Mouse (Mus musculus) hindbrain, embryonic 10.5 days (tissue): ENCODE results near the gene Vmn1r55. TPM values are rescaled to one million over a fixed set of nuclear protein-coding genes. Genes with fewer than 3 reads are reported as not detected.
"Not testable (repeated sequence)": the region's sequence is repeated elsewhere in the genome, so short reads cannot be mapped to it uniquely, and the experiment has no call there.

ENCODE experiments used
- DNase-seq: peaks from one replicate; pipeline ENCODE4 v3.0.0-alpha.2; 2017; ENCODE audit warnings: low spot score
- H3K27ac ChIP-seq: fragments of 300-500 bp; sonication (generic); 2 replicates; pipeline ENCODE4 v1.5.1; 2016; ENCODE audit warnings: mild to moderate bottlenecking, moderate library complexity
- H3K27me3 ChIP-seq: fragments of 300-500 bp; sonication (generic); 2 replicates; pipeline ENCODE4 v1.6.1; 2016; ENCODE audit warnings: mild to moderate bottlenecking; ENCODE audit not compliant: poor library complexity, insufficient read depth, severe bottlenecking
- H3K36me3 ChIP-seq: fragments of 300-500 bp; sonication (generic); 2 replicates; pipeline ENCODE4 v1.6.1; 2016; ENCODE audit warnings: mild to moderate bottlenecking, moderate library complexity
- H3K4me1 ChIP-seq: fragments of 300-500 bp; sonication (generic); replicated peaks from 2 replicates; pipeline ENCODE4 v1.6.1; 2016; ENCODE audit warnings: mild to moderate bottlenecking
- H3K4me3 ChIP-seq: fragments of 300-500 bp; sonication (generic); 2 replicates; pipeline ENCODE4 v1.5.1; 2016; ENCODE audit warnings: mild to moderate bottlenecking, moderate library complexity
- H3K9me3 ChIP-seq: fragments of 300-500 bp; sonication (generic); 2 replicates; pipeline ENCODE4 v1.6.1; 2016; ENCODE audit warnings: mild to moderate bottlenecking, moderate library complexity
- WGBS: fragments of 180-500 bp; shearing (Covaris S2); methylation state at CpG from one replicate; pipeline ENCODE4 v1.1.7; 2016; 5-methylcytosine and 5-hydroxymethylcytosine counted together
- polyA plus RNA-seq: library from polyadenylated mRNA; unstranded; fragments of >200 nt; fragmentation: Nextera tagmentation; extraction: Ambion mirVana; gene quantifications from 2 replicates; pipeline ENCODE4 v1.2.1, GENCODE M21; 2016

Gene Vmn1r55
- polyA plus RNA-seq, 1 experiment from 2014 or later, result not detected

- not testable (repeated sequence) for H3K27me3 ChIP-seq, H3K9me3 ChIP-seq, DNase-seq
- Histone ChIP-seq H3K27ac (peak overlapping the region; percentile 96), H3K4me1 (peaks cover 18% of the 10 kb centered on the region), H3K4me3 (peak overlapping the region; percentile 96), H3K36me3 (peaks cover 73% of the 10 kb centered on the region)
- 60% methylated on average over 12 of the region's 13 CpGs for WGBS
These were observed 70.0 kb downstream of the Vmn1r55 start for GRCm38 (mm10) chr7:5079365-5080009.

Other genes with a start within 250 kb of the Vmn1r55 start
- not detected in 2 replicates for gene Gm36210, start 243.2 kb downstream of the Vmn1r55 start, polyA plus RNA-seq
- gene Zfp628, start 234.5 kb downstream of the Vmn1r55 start, polyA plus RNA-seq, result 5.3 and 6.5 TPM in 2 replicates
- 5.2 and 9.6 TPM in 2 replicates for gene Nat14, start 227.6 kb downstream of the Vmn1r55 start, polyA plus RNA-seq
- 1.0 and 1.7 TPM in 2 replicates for gene Ssc5d, start 223.9 kb downstream of the Vmn1r55 start, polyA plus RNA-seq
- not detected in 2 replicates for gene Sbk2, start 185.3 kb downstream of the Vmn1r55 start, polyA plus RNA-seq
- gene Sbk3, start 178.5 kb downstream of the Vmn1r55 start, polyA plus RNA-seq, result 0.10 TPM in 1 of 2 replicates, not detected in the other
- gene Zfp579, start 153.5 kb downstream of the Vmn1r55 start, polyA plus RNA-seq, result 31.8 and 43.1 TPM in 2 replicates
- gene Zfp524, start 135.3 kb downstream of the Vmn1r55 start, polyA plus RNA-seq, result 9.7 and 9.9 TPM in 2 replicates
- gene Fiz1, start 135.0 kb downstream of the Vmn1r55 start, polyA plus RNA-seq, result 55.2 and 65.1 TPM in 2 replicates
- 0.46 TPM in 1 of 2 replicates, not detected in the other for gene Gm44973, start 134.2 kb downstream of the Vmn1r55 start, polyA plus RNA-seq
- gene Zfp865, start 129.3 kb downstream of the Vmn1r55 start, polyA plus RNA-seq, result 6.5 and 9.0 TPM in 2 replicates
- 5.4 and 7.9 TPM in 2 replicates for gene Ccdc106, start 129.1 kb downstream of the Vmn1r55 start, polyA plus RNA-seq
- 0.34 TPM in 1 of 2 replicates, not detected in the other for gene 4632433K11Rik, start 115.6 kb downstream of the Vmn1r55 start, polyA plus RNA-seq
- 3.3 and 3.9 TPM in 2 replicates for gene Zfp784, start 111.2 kb downstream of the Vmn1r55 start, polyA plus RNA-seq
- 37.7 and 53.4 TPM in 2 replicates for gene Zfp580, start 98.1 kb downstream of the Vmn1r55 start, polyA plus RNA-seq
- 179 and 180 TPM in 2 replicates for gene U2af2, start 87.5 kb downstream of the Vmn1r55 start, polyA plus RNA-seq
- 61.3 and 76.8 TPM in 2 replicates for gene Epn1, start 69.4 kb downstream of the Vmn1r55 start, polyA plus RNA-seq
- not detected in 2 replicates for gene Rfpl4, start 32.7 kb downstream of the Vmn1r55 start, polyA plus RNA-seq
- gene Rasl2-9, start 23.7 kb downstream of the Vmn1r55 start, polyA plus RNA-seq, result 0.32 and 0.69 TPM in 2 replicates
- not detected in 2 replicates for gene Vmn1r56, start 47.1 kb upstream of the Vmn1r55 start, polyA plus RNA-seq
- gene Vmn1r57, start 68.8 kb upstream of the Vmn1r55 start, polyA plus RNA-seq, result not detected in 2 replicates
- not detected in 2 replicates for gene Gm5065, start 200.9 kb upstream of the Vmn1r55 start, polyA plus RNA-seq
- not detected in 2 replicates for gene Nlrp2, start 201.4 kb upstream of the Vmn1r55 start, polyA plus RNA-seq